Mouse (Mus musculus) myocyte (in vitro differentiated cells): ENCODE results near the gene Sh3bp4. TPM values are rescaled to one million over a fixed set of nuclear protein-coding genes. Genes with fewer than 3 reads are reported as not detected.

Source experiments
- H3K27me3 ChIP-seq: one replicate; pipeline ENCODE4 v1.6.1; 2011; ENCODE audit not compliant: control insufficient read depth, insufficient read depth, insufficient read length
- H3K36me3 ChIP-seq: one replicate; pipeline ENCODE4 v1.6.1; 2011; ENCODE audit not compliant: control insufficient read depth, insufficient read depth
- H3K4me2 ChIP-seq: one replicate; pipeline ENCODE4 v1.6.1; 2011; ENCODE audit warnings: low read depth, control low read depth
- H3K4me3 ChIP-seq: one replicate; pipeline ENCODE4 v1.5.1; 2011; ENCODE audit warnings: mild to moderate bottlenecking, control low read depth, moderate library complexity
- H3K79me2 ChIP-seq: one replicate; pipeline ENCODE4 v1.6.1; 2011; ENCODE audit not compliant: control insufficient read depth, insufficient read depth
- H3ac ChIP-seq: one replicate; pipeline ENCODE4 v1.6.1; 2011; ENCODE audit not compliant: control insufficient read depth, insufficient read length
- CEBPB ChIP-seq: IDR thresholded peaks from 2 replicates; pipeline ENCODE4 v1.6.1; 2011; ENCODE audit warnings: mild to moderate bottlenecking, moderate library complexity; ENCODE audit not compliant: poor library complexity, insufficient read depth, severe bottlenecking
- E2F4 ChIP-seq: IDR thresholded peaks from one replicate; pipeline ENCODE4 v1.6.1; 2011; ENCODE audit warnings: mild to moderate bottlenecking, control low read depth, moderate library complexity; ENCODE audit not compliant: insufficient read depth
- MAX ChIP-seq: IDR thresholded peaks from one replicate; pipeline ENCODE4 v1.6.1; 2011; ENCODE audit warnings: low read depth, mild to moderate bottlenecking, control low read depth
- MYOD1 ChIP-seq, 3 experiments: IDR thresholded peaks; one replicate each; pipeline ENCODE4 v1.6.1; 2011; ENCODE audit warnings: control low read depth in 2 of 3, low read depth in 2 of 3, mild to moderate bottlenecking in 2 of 3, moderate library complexity in 1 of 3; ENCODE audit not compliant: insufficient read length in 2 of 3, control insufficient read depth in 1 of 3
- MYOG ChIP-seq, 3 experiments: IDR thresholded peaks; one replicate each; pipeline ENCODE4 v1.6.1; 2011; ENCODE audit warnings: control low read depth in 2 of 3, low read depth in 2 of 3, mild to moderate bottlenecking in 2 of 3; ENCODE audit not compliant: insufficient read length in 2 of 3, control insufficient read depth in 1 of 3, insufficient read depth in 1 of 3
- POLR2A ChIP-seq: IDR thresholded peaks from one replicate; pipeline ENCODE4 v1.6.1; 2011; ENCODE audit warnings: low read depth, mild to moderate bottlenecking, control low read depth, moderate library complexity; ENCODE audit not compliant: insufficient read length
- POLR2AphosphoS2 ChIP-seq: IDR thresholded peaks from one replicate; pipeline ENCODE4 v1.6.1; 2011; ENCODE audit warnings: low read depth, control low read depth; ENCODE audit not compliant: insufficient read length
- REST ChIP-seq: IDR thresholded peaks from one replicate; pipeline ENCODE4 v1.6.1; 2011; ENCODE audit warnings: mild to moderate bottlenecking, control low read depth, moderate library complexity; ENCODE audit not compliant: insufficient read depth, insufficient read length
- SRF ChIP-seq: IDR thresholded peaks from one replicate; pipeline ENCODE4 v1.6.1; 2011; ENCODE audit warnings: low read depth; ENCODE audit not compliant: control insufficient read depth, insufficient read length
- TCF12 ChIP-seq: IDR thresholded peaks from one replicate; pipeline ENCODE4 v1.6.1; 2011; ENCODE audit warnings: mild to moderate bottlenecking, control low read depth; ENCODE audit not compliant: poor library complexity, insufficient read depth, severe bottlenecking
- TCF3 ChIP-seq: IDR thresholded peaks from one replicate; pipeline ENCODE4 v1.6.1; 2011; ENCODE audit warnings: low read depth, control low read depth; ENCODE audit not compliant: insufficient read length
- USF1 ChIP-seq: IDR thresholded peaks from one replicate; pipeline ENCODE4 v1.6.1; 2011; ENCODE audit warnings: low read depth, mild to moderate bottlenecking, control low read depth, moderate library complexity
- polyA plus RNA-seq: library from polyadenylated mRNA; unstranded; fragments of >200 nt; fragmentation: generic; extraction: Trizol; gene quantifications from one replicate; pipeline ENCODE4 v1.2.1, GENCODE M21; 2012; ENCODE audit warnings: missing spikeins

Gene Sh3bp4
- polyA plus RNA-seq, 1 experiment, result 23.2 TPM

DNA sequence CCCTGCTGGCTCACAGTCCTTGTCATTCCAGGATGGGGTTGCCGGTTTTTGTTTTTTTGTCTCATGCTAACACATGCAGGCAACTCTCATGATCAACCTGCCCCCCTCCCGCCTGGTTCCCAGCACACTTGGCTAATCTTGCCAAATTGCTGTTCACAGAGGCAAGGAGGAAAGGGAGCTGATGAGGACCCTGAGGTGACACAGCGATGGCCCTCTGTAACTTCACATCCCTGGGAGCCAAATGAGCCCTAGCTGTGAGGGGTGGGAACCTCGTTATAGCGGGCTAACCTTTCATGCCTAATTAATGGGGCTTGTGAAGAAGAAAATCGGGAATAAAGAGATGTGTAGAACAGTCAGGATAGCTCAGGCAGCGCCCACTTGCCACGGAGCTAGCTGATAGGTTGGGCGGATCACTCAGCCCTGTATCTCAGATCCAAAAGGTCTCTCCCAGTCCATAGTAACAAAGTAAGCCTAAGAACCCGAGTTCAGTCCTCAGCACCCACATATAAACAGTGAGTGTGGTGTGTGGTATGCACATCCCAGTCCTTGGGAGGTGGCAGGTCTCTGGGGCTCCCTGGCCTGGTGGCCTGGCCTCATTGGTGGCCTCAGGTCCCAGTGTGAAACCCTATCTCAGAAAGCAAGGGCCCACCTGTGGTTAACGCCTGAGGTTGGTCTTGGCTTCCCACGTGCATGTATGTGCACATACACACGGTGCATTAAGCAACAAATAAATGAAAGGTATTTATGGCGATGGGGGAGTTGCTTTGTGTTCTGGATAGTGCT lies 25.6 kb downstream of the Sh3bp4 start:
- TF ChIP-seq POLR2AphosphoS2, result no peak
- TF ChIP-seq REST, result no peak
- no peak for TF ChIP-seq MAX
- TF ChIP-seq TCF12, result no peak
- TF ChIP-seq TCF3, result no peak
- no peak for TF ChIP-seq E2F4
- TF ChIP-seq USF1, result no peak
- no peak for TF ChIP-seq MYOD1 (IDR thresholded peaks at IDR 0.05; ENCODE audit: control insufficient read depth in 1 of 3, insufficient read length in 2 of 3, low read depth in 2 of 3)
- TF ChIP-seq POLR2A, result no peak
- TF ChIP-seq CEBPB, result no peak
- no peaks in the 10 kb centered on the region for H3K27me3 ChIP-seq
- H3K4me2 ChIP-seq, result no peak overlapping the region
- no peak overlapping the region for H3K4me3 ChIP-seq
- no peaks in the 10 kb centered on the region for H3K36me3 ChIP-seq
- H3ac ChIP-seq, result no peak overlapping the region
- peaks cover 53% of the 10 kb centered on the region for H3K79me2 ChIP-seq

DNA sequence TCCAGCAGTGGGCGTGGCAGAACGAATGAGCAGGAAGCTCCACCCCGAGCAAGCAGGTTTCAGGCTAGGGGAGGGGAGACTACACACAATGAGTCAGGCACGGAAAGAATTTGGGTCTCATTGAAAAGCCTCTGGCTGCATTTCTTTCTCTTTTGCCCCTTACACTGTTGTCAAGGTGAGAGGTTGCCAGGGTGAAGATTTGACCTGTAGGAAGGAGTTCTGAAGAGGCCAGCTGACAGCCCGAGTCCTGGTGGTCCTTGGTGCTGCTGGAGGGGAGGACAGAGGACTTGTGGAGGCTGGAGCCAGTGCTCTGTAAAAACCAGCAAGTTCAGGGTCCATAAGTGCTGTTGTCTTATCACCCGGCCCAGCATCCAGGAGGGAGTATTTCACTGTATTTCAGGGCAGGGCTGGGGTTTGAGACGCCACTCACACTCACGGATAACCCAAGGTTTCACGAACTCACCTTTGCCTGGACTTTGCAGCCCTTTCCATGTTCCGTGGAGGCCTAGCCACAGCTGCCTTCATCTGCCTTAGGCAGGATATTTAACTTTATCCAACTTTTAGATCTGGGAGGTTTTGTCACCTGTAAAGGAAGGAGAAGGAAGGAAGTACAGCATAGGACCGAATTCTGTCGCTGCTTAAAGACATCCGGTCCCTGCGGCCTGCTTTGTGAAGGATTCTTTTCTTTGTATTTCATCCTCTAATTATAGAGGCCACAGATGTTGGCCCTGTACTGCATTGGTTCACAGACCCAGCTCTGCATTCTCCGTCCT lies 32.2 kb downstream of the Sh3bp4 start:
- H3K36me3 ChIP-seq, result no peaks in the 10 kb centered on the region
- H3K4me3 ChIP-seq, result no peak overlapping the region
- TF ChIP-seq TCF3, result no peak
- TF ChIP-seq SRF, result no peak
- no peak for TF ChIP-seq TCF12
- TF ChIP-seq REST, result no peak
- no peak for TF ChIP-seq MAX
- TF ChIP-seq POLR2A, result no peak
- no peak for TF ChIP-seq CEBPB
- TF ChIP-seq E2F4, result no peak
- TF ChIP-seq USF1, result no peak
- no peak for TF ChIP-seq POLR2AphosphoS2
- no peak for TF ChIP-seq MYOD1 (IDR thresholded peaks at IDR 0.05; ENCODE audit: control insufficient read depth in 1 of 3, insufficient read length in 2 of 3, low read depth in 2 of 3)
- TF ChIP-seq MYOG (IDR thresholded peaks at IDR 0.05; ENCODE audit: control insufficient read depth in 1 of 3, insufficient read depth in 1 of 3, insufficient read length in 2 of 3, low read depth in 2 of 3), result no peak
- peaks cover 52% of the 10 kb centered on the region for H3K79me2 ChIP-seq
- H3ac ChIP-seq, result no peak overlapping the region
- H3K4me2 ChIP-seq, result no peak overlapping the region
- H3K27me3 ChIP-seq, result no peaks in the 10 kb centered on the region

DNA sequence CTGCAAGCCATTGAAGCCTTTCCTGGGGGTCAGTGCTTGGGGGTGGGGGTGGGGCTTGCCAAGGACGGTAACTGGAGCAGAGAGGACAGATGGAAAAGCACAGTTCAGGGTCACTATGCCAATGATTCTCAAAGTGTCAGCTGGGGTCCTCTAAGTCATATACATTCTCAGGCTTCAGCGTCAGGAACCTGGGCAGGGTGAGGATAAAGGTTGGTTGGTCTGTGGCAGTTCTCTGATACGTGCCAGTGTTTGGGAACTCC lies 32.7 kb downstream of the Sh3bp4 start:
- peaks cover 4% of the 10 kb centered on the region for H3K36me3 ChIP-seq
- no peaks in the 10 kb centered on the region for H3K27me3 ChIP-seq
- H3K79me2 ChIP-seq, result peaks cover 55% of the 10 kb centered on the region
- H3K4me3 ChIP-seq, result no peak overlapping the region
- TF ChIP-seq POLR2AphosphoS2 (no peak), REST (no peak), MYOG (IDR thresholded peaks at IDR 0.05; ENCODE audit: control insufficient read depth in 1 of 3, insufficient read depth in 1 of 3, insufficient read length in 2 of 3, low read depth in 2 of 3) (no peak), TCF12 (no peak), E2F4 (no peak), POLR2A (no peak), SRF (no peak), USF1 (no peak), MAX (no peak), MYOD1 (IDR thresholded peaks at IDR 0.05; ENCODE audit: control insufficient read depth in 1 of 3, insufficient read length in 2 of 3, low read depth in 2 of 3) (no peak), TCF3 (no peak), CEBPB (no peak)
- H3K4me2 ChIP-seq, result no peak overlapping the region
- H3ac ChIP-seq, result no peak overlapping the region

DNA sequence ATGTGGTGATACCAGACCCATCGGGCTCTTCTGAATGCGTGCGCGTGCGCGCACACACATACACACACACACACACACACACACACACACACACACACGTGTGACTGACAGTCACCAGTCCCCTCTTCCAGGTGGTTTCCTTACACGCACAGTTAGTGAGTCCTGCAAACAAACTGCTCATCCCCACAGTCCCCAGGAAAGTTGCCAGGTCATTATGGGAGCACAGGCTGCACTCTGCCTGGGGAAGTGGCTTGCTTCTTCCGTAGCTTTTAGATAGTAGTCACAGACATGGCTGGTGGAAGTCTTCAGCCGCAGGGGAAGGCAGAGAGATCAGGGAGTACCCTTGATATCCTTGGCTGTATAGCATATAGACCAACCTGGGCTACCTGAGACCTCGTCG lies 33.3 kb downstream of the Sh3bp4 start:
- no peak for TF ChIP-seq MYOG (IDR thresholded peaks at IDR 0.05; ENCODE audit: control insufficient read depth in 1 of 3, insufficient read depth in 1 of 3, insufficient read length in 2 of 3, low read depth in 2 of 3)
- TF ChIP-seq REST, result no peak
- no peak for TF ChIP-seq MYOD1 (IDR thresholded peaks at IDR 0.05; ENCODE audit: control insufficient read depth in 1 of 3, insufficient read length in 2 of 3, low read depth in 2 of 3)
- TF ChIP-seq POLR2A, result no peak
- no peak for TF ChIP-seq MAX
- no peak for TF ChIP-seq SRF
- TF ChIP-seq TCF3, result no peak
- TF ChIP-seq CEBPB, result no peak
- no peak for TF ChIP-seq USF1
- H3K4me3 ChIP-seq, result no peak overlapping the region
- H3ac ChIP-seq, result no peak overlapping the region
- H3K79me2 ChIP-seq, result peaks cover 55% of the 10 kb centered on the region
- no peaks in the 10 kb centered on the region for H3K27me3 ChIP-seq
- peaks cover 4% of the 10 kb centered on the region for H3K36me3 ChIP-seq
- no peak overlapping the region for H3K4me2 ChIP-seq
